Mouse (Mus musculus) brain, embryonic 18.5 days (tissue): ENCODE results near the gene Fam124b.

Experiments
- DNase-seq: peaks from one replicate; pipeline ENCODE4 v3.0.0-alpha.2; 2012; ENCODE audit warnings: low read depth, low spot score

Fam124b gene

GRCm38 (mm10) chr1:80177651-80178382 is 40.5 kb downstream of the Fam124b start:
- no peak for DNase-seq

- DNase-seq: no peak
Observed at GRCm38 (mm10) chr1:80167706-80168105, 50.6 kb downstream of the Fam124b start.

GRCm38 (mm10) chr1:80166577-80166976 is 51.7 kb downstream of the Fam124b start:
- no peak for DNase-seq

DNA sequence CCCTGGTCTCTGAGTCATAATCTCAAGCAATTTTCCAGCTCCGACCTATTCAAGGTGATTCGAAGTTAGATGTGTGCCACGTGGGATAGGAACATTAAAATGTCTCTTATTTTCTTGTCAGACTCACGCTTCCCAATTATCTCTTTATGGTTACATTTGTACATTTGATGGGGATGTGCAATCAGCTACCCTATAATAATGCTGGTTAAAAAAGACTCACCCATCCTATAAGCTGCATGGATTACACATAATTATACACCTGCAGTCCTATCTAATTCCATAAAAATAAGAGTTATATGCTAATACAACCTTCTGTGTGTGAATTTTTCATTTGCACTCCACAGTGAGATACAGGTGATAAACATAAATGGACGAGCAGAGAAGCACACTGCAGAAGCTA is 52.9 kb downstream of the Fam124b start:
- no peak for DNase-seq

- no peak for DNase-seq
Observed at GRCm38 (mm10) chr1:80162943-80163342, 55.3 kb downstream of the Fam124b start.

- no peak for DNase-seq
Observed at GRCm38 (mm10) chr1:80159586-80159985, 58.7 kb downstream of the Fam124b start.

DNA sequence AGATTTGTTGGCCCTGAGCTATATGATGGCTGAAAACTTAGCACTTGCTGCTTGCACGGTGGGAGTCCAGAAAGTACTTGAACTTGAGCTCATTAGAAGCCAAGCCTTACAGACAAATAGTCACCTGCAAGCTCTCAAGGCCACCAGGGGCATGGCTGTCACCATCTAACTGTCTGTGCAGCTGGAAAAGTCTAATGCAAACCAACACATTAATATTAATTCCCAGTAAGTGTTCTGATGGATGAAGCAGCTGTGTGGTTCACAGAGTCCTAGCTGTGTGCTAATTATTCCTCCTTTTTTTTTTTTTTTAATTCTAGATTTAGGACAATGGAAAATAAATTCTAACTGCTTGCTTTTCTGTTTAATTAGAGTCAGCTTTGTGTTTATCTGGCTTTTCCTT is 63.4 kb downstream of the Fam124b start:
- no peak for DNase-seq

DNA sequence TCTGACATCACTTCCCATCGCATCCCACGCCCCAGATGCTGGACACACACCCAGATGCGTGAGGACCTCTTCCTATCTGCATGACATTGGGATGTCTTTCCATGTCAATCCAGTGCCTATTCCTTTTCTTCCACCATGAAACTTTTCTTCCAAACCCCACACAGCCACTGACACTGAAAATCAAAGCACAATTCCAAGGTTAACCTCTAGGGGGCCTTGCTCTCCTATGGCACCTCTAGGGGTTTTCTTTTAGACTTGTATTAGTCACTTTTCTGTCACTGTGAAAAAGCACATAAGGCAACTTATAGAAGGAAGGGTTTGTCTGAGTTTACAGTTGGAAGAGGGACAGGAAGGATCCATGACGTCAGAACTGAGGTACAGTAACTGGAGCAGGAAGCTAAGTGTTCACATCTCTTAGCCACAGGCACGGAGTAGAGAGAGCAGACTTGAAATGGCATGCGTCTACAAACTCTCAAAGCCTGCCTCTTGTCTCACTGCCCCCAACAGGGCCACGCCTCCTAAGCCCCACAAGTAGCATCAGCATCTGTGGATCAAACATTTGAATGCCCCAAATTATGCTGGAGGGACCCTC is 65.1 kb downstream of the Fam124b start:
- no peak for DNase-seq

DNA sequence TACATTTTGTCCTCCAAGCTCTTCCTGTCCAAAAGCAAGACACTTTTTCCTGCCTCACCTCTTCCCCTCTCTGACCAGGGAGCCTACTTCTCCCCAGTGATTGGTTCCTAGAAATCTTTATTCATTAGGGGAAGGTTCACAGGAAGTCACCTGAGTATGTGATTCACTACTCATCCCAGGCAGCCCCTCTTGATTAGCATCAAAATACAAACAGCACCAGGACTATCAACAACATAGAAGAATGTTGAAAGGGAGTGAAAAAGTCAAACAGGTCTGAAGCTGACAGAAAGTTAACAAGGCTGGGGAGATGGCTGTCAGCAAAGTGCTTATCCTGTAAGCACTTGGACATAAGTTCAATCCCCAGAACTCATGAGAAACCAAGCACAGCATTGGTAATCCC is 67.6 kb downstream of the Fam124b start:
- no peak for DNase-seq
